8 mouse cellular contexts compared by ENCODE assay signal in the genomic region with DNA sequence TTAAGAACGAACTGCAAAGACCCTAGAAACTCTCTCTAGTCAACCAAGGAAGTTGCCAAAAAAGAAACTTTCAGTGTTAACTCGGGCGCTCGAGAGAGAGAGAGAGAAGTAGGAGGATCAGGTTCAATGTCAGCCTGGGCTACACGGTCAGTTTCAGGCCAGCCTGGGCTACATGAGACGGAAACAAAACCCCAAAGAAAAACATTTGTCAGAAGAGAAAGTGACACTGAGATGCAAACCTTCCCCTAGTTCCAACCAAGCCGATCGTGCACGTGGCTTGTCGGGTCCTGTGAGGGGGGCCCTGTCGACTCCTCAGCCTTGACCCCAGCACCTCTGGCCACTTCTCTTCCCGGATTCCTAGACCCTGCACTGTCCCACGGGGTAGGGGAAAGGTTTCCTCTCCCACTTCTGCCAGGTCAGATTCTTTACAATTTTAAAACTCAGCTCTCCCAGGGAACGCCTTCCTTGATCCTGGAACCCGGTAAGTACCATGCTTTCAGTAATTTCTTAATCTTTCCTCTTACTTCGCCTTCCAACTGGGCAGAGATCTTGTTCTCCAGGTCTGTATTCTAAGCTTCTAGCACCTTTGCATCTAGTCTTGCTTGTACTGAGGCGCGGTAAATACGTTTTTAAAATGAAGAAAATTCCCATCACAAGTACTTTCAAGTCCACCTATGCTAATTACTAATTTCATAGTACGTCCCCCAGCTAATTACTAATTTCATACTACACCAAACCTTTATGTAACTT. TPM values are rescaled to one million over a fixed set of nuclear protein-coding genes. Genes with fewer than 3 reads are reported as not detected.
DNase-seq lines count a peak whose midpoint lies in the region; ATAC-seq and TF ChIP-seq lines count a peak whose summit lies in the region.

A gene (plus strand): TSS at position 273 of the 750 bp plus-strand sequence.

- WGBS in kidney, embryonic 16.5 days = 6% methylated on average over 20 of the region's 20 CpGs
- WGBS in embryonic facial prominence, embryonic 13.5 days = 4% methylated on average over 20 of the region's 20 CpGs
- WGBS in liver, embryonic 11.5 days = 8% methylated on average over 20 of the region's 20 CpGs

- peak within 1 kb of the TSS; percentile 87 for H3K4me2 ChIP-seq in kidney, embryonic 16.5 days (replicated peaks; ENCODE audit: low read depth, low read length)
- H3K4me2 ChIP-seq in embryonic facial prominence, embryonic 13.5 days = peak within 1 kb of the TSS; percentile 92
- H3K4me2 ChIP-seq in liver, embryonic 11.5 days = peak within 1 kb of the TSS; percentile 95

- peak within 1 kb of the TSS; percentile 97 for H3K9ac ChIP-seq in kidney, embryonic 16.5 days (replicated peaks; ENCODE audit: low read length)
- H3K9ac ChIP-seq in embryonic facial prominence, embryonic 13.5 days = peak within 1 kb of the TSS; percentile 97
- H3K9ac ChIP-seq in liver, embryonic 11.5 days (ENCODE audit: low read depth, low read length) = peak within 1 kb of the TSS; percentile 99

- DNase-seq in kidney, postnatal 36 days = no peak
- DNase-seq in G1E (ENCODE audit: low spot score) = no peak
- DNase-seq in liver, embryonic 11.5 days (ENCODE audit: low spot score) = no peak
- peak; percentile 73 for DNase-seq in splenic B cell, adult 2 months (ENCODE audit: low read depth, low spot score)
- DNase-seq in right cerebral cortex, postnatal 4 days = no peak

- peak within 1 kb of the TSS; percentile 96 for H3K27ac ChIP-seq in kidney, embryonic 16.5 days (ENCODE audit: low read length)
- peak within 1 kb of the TSS; percentile 99 for H3K27ac ChIP-seq in embryonic facial prominence, embryonic 13.5 days
- peak within 1 kb of the TSS; percentile 100 for H3K27ac ChIP-seq in liver, embryonic 11.5 days (ENCODE audit: low read depth, low read length)

- peak within 1 kb of the TSS; percentile 91 for H3K4me3 ChIP-seq in kidney, embryonic 16.5 days (ENCODE audit: low read length)
- H3K4me3 ChIP-seq in G1E (ENCODE audit: low read depth, low read length) = peak within 1 kb of the TSS; percentile 79
- peak within 1 kb of the TSS; percentile 94 for H3K4me3 ChIP-seq in embryonic facial prominence, embryonic 13.5 days
- H3K4me3 ChIP-seq in liver, embryonic 11.5 days (ENCODE audit: low read depth, low read length) = peak within 1 kb of the TSS; percentile 98

- TF ChIP-seq CTCF in G1E (IDR thresholded peaks at IDR 0.05; ENCODE audit: low read depth, low read length) = no peak

- no peaks in the 10 kb centered on the region for H3K36me3 ChIP-seq in kidney, embryonic 16.5 days (ENCODE audit: insufficient read depth, low read length)
- peaks cover 27% of the 10 kb centered on the region for H3K36me3 ChIP-seq in G1E (replicated peaks)
- peaks cover 13% of the 10 kb centered on the region for H3K36me3 ChIP-seq in embryonic facial prominence, embryonic 13.5 days
- peaks cover 8% of the 10 kb centered on the region for H3K36me3 ChIP-seq in liver, embryonic 11.5 days (ENCODE audit: control insufficient read depth, insufficient read depth, low read length)
- H3K36me3 ChIP-seq in splenic B cell, adult 2 months (ENCODE audit: control insufficient read depth, insufficient read depth, low read length, poor library complexity, severe bottlenecking) = no peaks in the 10 kb centered on the region

- H3K4me1 ChIP-seq in kidney, embryonic 16.5 days (ENCODE audit: insufficient read depth, low read length) = peaks cover 42% of the 10 kb centered on the region
- peaks cover 62% of the 10 kb centered on the region for H3K4me1 ChIP-seq in G1E (ENCODE audit: insufficient read depth, low read depth, low read length)
- H3K4me1 ChIP-seq in embryonic facial prominence, embryonic 13.5 days = peaks cover 44% of the 10 kb centered on the region
- H3K4me1 ChIP-seq in liver, embryonic 11.5 days (replicated peaks; ENCODE audit: control insufficient read depth, insufficient read depth, low read length) = peaks cover 50% of the 10 kb centered on the region

- H3K9me3 ChIP-seq in kidney, embryonic 16.5 days (ENCODE audit: low read length) = no peaks in the 10 kb centered on the region
- no peaks in the 10 kb centered on the region for H3K9me3 ChIP-seq in G1E (replicated peaks)
- no peaks in the 10 kb centered on the region for H3K9me3 ChIP-seq in embryonic facial prominence, embryonic 13.5 days
- H3K9me3 ChIP-seq in liver, embryonic 11.5 days (ENCODE audit: control insufficient read depth, low read length) = no peaks in the 10 kb centered on the region

- no peak for ATAC-seq in kidney, embryonic 16.5 days (ENCODE audit: low FRiP score, low TSS enrichment)
- ATAC-seq in G1E (ENCODE audit: extremely low read depth, insufficient number of reproducible peaks, low FRiP score, poor library complexity, severe bottlenecking) = no peak
- no peak for ATAC-seq in embryonic facial prominence, embryonic 13.5 days (ENCODE audit: insufficient number of reproducible peaks, insufficient read depth, low FRiP score, low TSS enrichment, low read depth)
- ATAC-seq in hematopoietic stem cell, adult 5-6 weeks (replicated peaks in 1 of 2; ENCODE audit: insufficient read depth in 1 of 2, low FRiP score in 2 of 2, low TSS enrichment in 1 of 2, low read depth in 1 of 2, poor library complexity in 2 of 2, severe bottlenecking in 2 of 2) = no peak
- ATAC-seq in liver, embryonic 11.5 days (replicated peaks; ENCODE audit: low FRiP score) = no peak

- peaks cover 10% of the 10 kb centered on the region; the same call in 1 of the 2 replicates for H3K27me3 ChIP-seq in kidney, embryonic 16.5 days (ENCODE audit: insufficient read depth, low read length)
- no peaks in the 10 kb centered on the region for H3K27me3 ChIP-seq in G1E (ENCODE audit: insufficient read depth, low read length)
- peaks cover 17% of the 10 kb centered on the region; the same call in 1 of the 2 replicates for H3K27me3 ChIP-seq in embryonic facial prominence, embryonic 13.5 days
- H3K27me3 ChIP-seq in liver, embryonic 11.5 days (replicated peaks; ENCODE audit: control insufficient read depth, insufficient read depth, low read length) = peaks cover 3% of the 10 kb centered on the region
- no peaks in the 10 kb centered on the region for H3K27me3 ChIP-seq in splenic B cell, adult 2 months (ENCODE audit: control insufficient read depth, insufficient read depth, low read length, poor library complexity, severe bottlenecking)

RNA-seq across cellular contexts. Expression of the gene that starts here (rescaled TPM):
- 19.5 and 21.0 TPM in 2 replicates for polyA plus RNA-seq in kidney, embryonic 16.5 days (2015; fragmentation: Nextera tagmentation; extraction: Ambion mirVana)
- total RNA-seq in G1E (2014; fragmentation: Nextera tagmentation) (205 and 239 TPM in 2 replicates), G1E (2017) (106 and 117 TPM in 2 replicates)
- 443 and 525 TPM in 2 replicates for polyA plus RNA-seq in G1E (2012)
- polyA plus RNA-seq in embryonic facial prominence, embryonic 13.5 days (2015; fragmentation: Nextera tagmentation; extraction: Ambion mirVana) = 43.5 and 44.2 TPM in 2 replicates
- 128 and 156 TPM in 2 replicates for total RNA-seq in hematopoietic stem cell, adult 5-6 weeks (2017)
- polyA plus RNA-seq in liver, embryonic 11.5 days (2014; fragmentation: Nextera tagmentation; extraction: Ambion mirVana) = 66.7 and 74.5 TPM in 2 replicates
